Mouse (Mus musculus): ENCODE measurements around the gene Tcf7. TPM values are rescaled to one million over a fixed set of nuclear protein-coding genes. Genes with fewer than 3 reads are reported as not detected.
"Not testable (repeated sequence)": the region's sequence is repeated elsewhere in the genome, so short reads cannot be mapped to it uniquely, and the experiment has no call there.

Tcf7 gene
- polyA plus RNA-seq, 1 experiment from 2014 or later, result 7.1 TPM

- 74% methylated on average over 6 of the region's 6 CpGs for WGBS
- no peaks in the 10 kb centered on the region for H3K36me3 ChIP-seq (ENCODE audit: insufficient read depth, low read length)
- no peak overlapping the region for H3K27ac ChIP-seq (ENCODE audit: low read length)
- H3K4me1 ChIP-seq (ENCODE audit: insufficient read depth, low read length), result peaks cover 10% of the 10 kb centered on the region; the same call in 1 of the 2 replicates
- no peak overlapping the region for H3K4me3 ChIP-seq (ENCODE audit: low read length)
- H3K9ac ChIP-seq (replicated peaks; ENCODE audit: low read length), result no peak overlapping the region
- H3K9me3 ChIP-seq (ENCODE audit: low read length), result no peaks in the 10 kb centered on the region
- ATAC-seq (ENCODE audit: low FRiP score, low TSS enrichment), result no peak
- H3K27me3 ChIP-seq (ENCODE audit: insufficient read depth, low read length), result no peaks in the 10 kb centered on the region; the same call in 1 of the 2 replicates
- H3K4me2 ChIP-seq (replicated peaks; ENCODE audit: low read depth, low read length), result no peak overlapping the region
Observed at GRCm38 (mm10) chr11:52222891-52223290, 59.9 kb downstream of the Tcf7 start.

- H3K9me3 ChIP-seq (ENCODE audit: low read length); H3K36me3 ChIP-seq (ENCODE audit: insufficient read depth, low read length); H3K27me3 ChIP-seq (ENCODE audit: insufficient read depth, low read length); ATAC-seq (ENCODE audit: low FRiP score, low TSS enrichment); H3K4me2 ChIP-seq (replicated peaks; ENCODE audit: low read depth, low read length); H3K27ac ChIP-seq (ENCODE audit: low read length); H3K9ac ChIP-seq (replicated peaks; ENCODE audit: low read length); H3K4me3 ChIP-seq (ENCODE audit: low read length): not testable (repeated sequence)
- H3K4me1 ChIP-seq (ENCODE audit: insufficient read depth, low read length), result peaks cover 10% of the 10 kb centered on the region; the same call in 1 of the 2 replicates
- WGBS, result 92% methylated on average over 6 of the region's 6 CpGs
Observed at GRCm38 (mm10) chr11:52221921-52222320, 60.9 kb downstream of the Tcf7 start.

- Histone ChIP-seq H3K4me2 (replicated peaks; ENCODE audit: low read depth, low read length) (0 out of 2 replicates have a peak overlapping the region, but pooled peaks have one; percentile 27), H3K4me3 (ENCODE audit: low read length) (no peak overlapping the region), H3K4me1 (ENCODE audit: insufficient read depth, low read length) (peaks cover 10% of the 10 kb centered on the region; the same call in 1 of the 2 replicates), H3K36me3 (ENCODE audit: insufficient read depth, low read length) (no peaks in the 10 kb centered on the region), H3K9ac (replicated peaks; ENCODE audit: low read length) (no peak overlapping the region), H3K9me3 (ENCODE audit: low read length) (no peaks in the 10 kb centered on the region), H3K27ac (ENCODE audit: low read length) (no peak overlapping the region), H3K27me3 (ENCODE audit: insufficient read depth, low read length) (no peaks in the 10 kb centered on the region; the same call in 1 of the 2 replicates)
- 5% methylated on average over 4 of the region's 4 CpGs for WGBS
- no peak; the same call in 1 of the 2 replicates for ATAC-seq (ENCODE audit: low FRiP score, low TSS enrichment)
Observed at GRCm38 (mm10) chr11:52220282-52220681, 62.5 kb downstream of the Tcf7 start.

GRCm38 (mm10) chr11:52213887-52214286, 68.9 kb downstream of the Tcf7 start, which contains the start of gene Olfr1371:
Gene Olfr1371, minus strand, starts transcription at chr11:52213987.
- H3K4me3 ChIP-seq (ENCODE audit: low read length), result no peak within 1 kb of the TSS
- H3K9ac ChIP-seq (replicated peaks; ENCODE audit: low read length), result no peak within 1 kb of the TSS
- H3K36me3 ChIP-seq (ENCODE audit: insufficient read depth, low read length), result no peaks in the 10 kb centered on the region
- no peaks in the 10 kb centered on the region for H3K9me3 ChIP-seq (ENCODE audit: low read length)
- H3K4me2 ChIP-seq (replicated peaks; ENCODE audit: low read depth, low read length), result no peak within 1 kb of the TSS
- no peaks in the 10 kb centered on the region for H3K4me1 ChIP-seq (ENCODE audit: insufficient read depth, low read length)
- ATAC-seq (ENCODE audit: low FRiP score, low TSS enrichment), result no peak
- H3K27me3 ChIP-seq (ENCODE audit: insufficient read depth, low read length), result no peaks in the 10 kb centered on the region
- H3K27ac ChIP-seq (ENCODE audit: low read length), result no peak within 1 kb of the TSS

Other genes starting within 250 kb of the Tcf7 start
- 68.4 and 75.1 TPM in 2 replicates for gene Ppp2ca, start 184.3 kb downstream of the Tcf7 start, polyA plus RNA-seq (2015; fragmentation: Nextera tagmentation; extraction: Ambion mirVana)
- not detected in 2 replicates for gene Olfr1373, start 137.5 kb downstream of the Tcf7 start, polyA plus RNA-seq (2015; fragmentation: Nextera tagmentation; extraction: Ambion mirVana)
- gene Olfr1371, start 69.0 kb downstream of the Tcf7 start, polyA plus RNA-seq (2015; fragmentation: Nextera tagmentation; extraction: Ambion mirVana), result not detected in 2 replicates
- 742 and 792 TPM in 2 replicates for gene Skp1a, start 51.0 kb downstream of the Tcf7 start, polyA plus RNA-seq (2015; fragmentation: Nextera tagmentation; extraction: Ambion mirVana)
- 407 and 427 TPM in 2 replicates for gene Vdac1, start 77.8 kb upstream of the Tcf7 start, polyA plus RNA-seq (2015; fragmentation: Nextera tagmentation; extraction: Ambion mirVana)
- 251 and 263 TPM in 2 replicates for gene 9530068E07Rik, start 113.4 kb upstream of the Tcf7 start, polyA plus RNA-seq (2015; fragmentation: Nextera tagmentation; extraction: Ambion mirVana)

All from kidney, embryonic 16.5 days (tissue).